Mouse (Mus musculus) monocyte, adult 5-6 weeks (primary cell): ENCODE measurements around the gene Galnt2. TPM values are rescaled to one million over a fixed set of nuclear protein-coding genes. Genes with fewer than 3 reads are reported as not detected.

Experiments used
- ATAC-seq: fragments of 153-309, 156-312 bp; replicated peaks from 2 replicates; pipeline ENCODE4 v1.8.0; 2017; ENCODE audit warnings: mild to moderate bottlenecking; ENCODE audit not compliant: low TSS enrichment, insufficient number of reproducible peaks, severe bottlenecking, poor library complexity, low FRiP score
- total RNA-seq: library from RNA; stranded (forward); fragments of 200-1000, 200-491, 200-594 nt; gene quantifications from 3 replicates; pipeline ENCODE4 v1.2.3, GENCODE M21; 2017

The Galnt2 gene
- total RNA-seq, 1 experiment from 2014 or later = 39.5 TPM

DNA sequence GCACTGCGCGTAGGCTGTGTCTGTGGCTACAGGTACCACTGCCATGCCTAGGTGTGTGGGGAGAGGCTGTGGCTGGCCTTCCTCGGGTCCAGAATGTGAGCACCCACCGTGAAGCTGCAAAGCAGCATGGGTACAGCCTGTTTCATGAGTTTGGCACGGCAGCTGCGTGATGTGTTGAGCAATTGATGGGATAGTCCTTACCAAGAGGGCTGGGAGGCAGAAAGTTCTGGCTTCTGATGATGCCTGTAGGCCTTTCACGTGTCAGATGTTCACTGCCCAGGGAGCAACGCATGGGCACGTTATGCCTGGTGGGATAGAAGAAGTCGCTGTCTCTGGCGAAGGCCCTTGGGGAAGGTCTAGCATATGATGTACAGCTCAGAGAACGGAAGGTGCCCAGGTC is 33.5 kb downstream of the Galnt2 start:
- no peak for ATAC-seq

DNA sequence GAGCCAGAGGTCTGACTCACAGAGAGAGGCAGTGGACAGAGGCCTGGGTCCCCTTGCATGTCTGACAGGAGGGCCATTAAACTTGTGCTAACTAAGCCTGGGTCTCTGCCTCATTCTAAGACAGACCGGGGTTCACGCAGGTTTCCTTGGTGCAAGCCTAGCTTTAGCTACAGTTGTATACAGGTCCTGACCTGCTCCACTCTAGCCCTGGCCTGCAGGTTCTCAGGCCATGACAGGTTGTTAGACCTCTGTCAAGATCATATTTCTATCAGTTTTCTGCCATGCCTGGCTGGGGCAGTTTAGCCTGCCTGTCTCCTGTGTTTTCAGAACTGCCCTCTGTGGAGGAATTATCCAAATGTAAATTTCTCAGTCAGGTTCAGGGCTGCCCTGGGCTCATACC is 33.9 kb downstream of the Galnt2 start:
- no peak for ATAC-seq

DNA sequence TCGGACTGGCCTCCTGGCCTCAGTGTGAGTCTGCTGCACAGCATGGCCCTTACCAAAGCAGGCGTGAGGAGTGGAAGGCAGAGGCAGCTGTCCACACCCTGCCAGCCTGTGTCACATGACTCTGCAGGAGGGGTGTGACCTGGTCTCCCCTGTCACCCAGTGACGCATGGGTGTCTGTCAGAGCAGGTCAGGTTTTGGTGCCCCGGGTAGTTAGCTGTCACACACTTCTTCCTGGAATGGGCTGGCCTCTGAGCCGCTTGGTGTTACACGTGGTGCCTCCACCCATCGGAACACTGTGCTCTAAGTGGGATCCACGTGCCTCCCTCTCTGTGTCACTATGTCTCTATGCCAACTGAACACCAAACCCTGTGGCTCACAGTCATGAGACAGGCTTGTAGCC is 34.6 kb downstream of the Galnt2 start:
- peak; percentile 82 for ATAC-seq

DNA sequence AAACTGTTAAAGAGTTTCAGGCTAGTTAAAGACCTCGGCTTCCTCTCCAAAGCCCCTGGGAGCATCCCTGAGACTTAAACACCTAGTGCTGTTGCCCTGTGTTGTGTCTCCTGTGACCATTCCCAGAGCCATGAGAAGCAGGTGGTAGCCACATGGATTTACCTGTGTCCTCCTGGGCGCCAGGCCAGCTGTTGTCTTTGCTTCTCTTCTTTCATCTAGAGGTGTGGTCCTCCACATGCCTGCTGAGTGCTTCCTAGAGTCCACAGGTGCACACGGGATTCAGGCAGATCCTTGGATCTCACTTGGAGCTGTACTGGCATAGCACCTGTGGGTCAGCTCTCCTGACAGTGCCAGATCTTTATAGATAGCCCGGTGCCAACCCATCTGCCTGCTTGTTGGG is 36.0 kb downstream of the Galnt2 start:
- ATAC-seq = no peak

DNA sequence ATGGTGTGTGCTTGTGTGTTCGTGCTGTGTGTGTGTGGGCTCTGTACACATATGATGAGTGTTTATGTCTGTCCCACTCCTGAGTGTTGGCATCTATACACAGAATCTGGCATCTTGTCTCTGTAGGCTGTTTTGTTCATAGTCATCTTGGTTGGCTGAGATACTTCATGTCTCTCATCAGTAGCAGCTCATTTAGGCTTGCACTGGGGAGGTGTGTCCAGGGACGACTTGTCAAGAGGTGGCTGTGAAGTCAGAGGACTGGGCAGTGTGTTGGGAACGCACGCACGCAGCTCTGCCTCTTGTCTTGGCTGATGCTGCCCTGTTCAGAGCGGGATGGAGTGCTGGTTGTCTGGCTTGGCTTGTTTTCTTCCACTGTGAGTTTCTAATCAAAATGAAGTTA is 39.3 kb downstream of the Galnt2 start:
- no peak for ATAC-seq

DNA sequence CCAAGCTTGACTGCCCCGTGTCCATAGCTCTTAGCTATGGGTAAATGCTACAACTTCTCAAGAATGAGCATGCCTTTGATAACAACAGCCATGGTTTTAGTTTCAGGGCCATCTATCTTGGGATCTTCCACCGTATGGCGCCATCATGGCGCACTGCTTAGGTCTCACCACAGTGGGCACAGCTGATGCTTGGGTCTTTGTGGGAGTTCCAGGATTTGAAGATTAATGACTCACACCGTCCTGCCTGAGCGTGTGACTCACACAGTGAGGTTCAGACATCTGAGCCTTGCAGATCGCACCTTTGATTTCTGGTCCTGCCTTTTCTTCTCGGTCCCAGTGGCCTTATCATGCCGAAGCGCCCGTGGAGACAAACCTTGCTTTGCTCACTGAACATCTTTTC is 39.7 kb downstream of the Galnt2 start:
- ATAC-seq = 0 out of 2 replicates have a peak, but pooled peaks have one; percentile 25

DNA sequence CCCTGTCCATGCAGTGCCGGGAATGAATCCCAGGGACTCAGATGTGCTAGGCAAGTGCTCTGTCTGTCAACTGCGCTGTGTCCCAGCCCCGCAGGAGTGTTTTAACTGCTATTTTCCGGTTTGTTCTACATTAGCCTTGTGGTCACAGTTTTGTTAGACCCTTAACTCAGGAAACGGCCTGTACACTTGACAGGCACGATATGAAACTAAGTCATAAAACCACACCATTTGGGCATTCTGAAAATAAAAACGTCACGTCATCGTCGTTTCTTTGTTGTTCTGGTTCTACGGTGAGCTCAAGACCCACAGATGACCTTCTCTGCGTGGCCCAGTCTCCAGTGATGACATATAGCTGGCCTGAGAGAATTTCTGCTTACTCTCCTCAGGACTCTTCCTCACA is 40.3 kb downstream of the Galnt2 start:
- ATAC-seq = peak; percentile 20; the same call in 1 of the 2 replicates

DNA sequence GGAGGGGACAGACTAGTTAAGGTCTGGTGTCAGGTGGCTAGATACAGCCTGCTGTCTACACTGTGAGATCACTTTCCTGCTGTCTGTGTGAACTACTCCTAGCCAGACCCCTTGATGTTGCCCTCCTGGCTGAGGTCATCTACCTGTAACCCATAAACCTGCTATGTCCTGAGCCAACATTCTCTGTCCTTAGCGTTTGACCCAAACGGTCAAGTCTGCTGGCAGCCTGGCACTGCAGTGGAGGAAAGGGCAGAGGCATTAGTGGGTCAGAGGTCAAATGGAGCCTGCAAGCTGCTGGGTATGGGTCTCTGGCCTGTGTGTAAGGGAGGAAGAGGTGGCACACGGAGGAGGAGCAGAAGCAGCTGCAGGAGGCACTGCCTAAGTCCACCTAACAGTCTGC is 41.6 kb downstream of the Galnt2 start:
- no peak for ATAC-seq

DNA sequence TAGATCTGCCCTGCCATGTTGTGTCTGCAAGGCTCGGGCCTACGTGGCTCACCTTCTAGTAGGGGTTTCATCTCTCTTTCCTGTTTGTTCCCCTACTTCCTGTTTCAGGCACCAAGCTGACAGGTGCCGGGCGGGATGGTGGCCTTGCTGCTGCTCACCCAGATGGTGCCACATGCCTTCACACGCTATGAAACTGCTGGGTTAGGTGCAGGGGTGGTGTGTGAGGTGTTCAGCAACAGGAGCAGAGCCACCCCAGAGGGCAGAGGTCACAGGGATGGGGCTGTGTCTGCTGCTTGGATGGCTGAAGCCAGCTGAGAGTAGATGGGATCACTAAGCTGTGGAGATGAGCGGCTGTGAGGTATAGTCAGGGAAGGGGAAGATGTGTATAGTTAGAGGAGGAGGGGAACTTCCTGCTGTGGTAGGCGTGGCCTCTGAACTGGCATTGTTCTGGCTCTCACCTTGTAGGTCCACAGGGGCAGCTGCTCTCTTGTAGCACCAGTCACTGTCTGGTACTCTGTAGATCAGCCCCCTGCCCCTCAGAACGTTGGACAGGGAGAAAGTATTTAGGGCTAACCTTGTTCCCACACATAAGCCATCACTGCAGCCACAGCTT is 42.5 kb downstream of the Galnt2 start:
- ATAC-seq = peak; percentile 30; the same call in 1 of the 2 replicates

DNA sequence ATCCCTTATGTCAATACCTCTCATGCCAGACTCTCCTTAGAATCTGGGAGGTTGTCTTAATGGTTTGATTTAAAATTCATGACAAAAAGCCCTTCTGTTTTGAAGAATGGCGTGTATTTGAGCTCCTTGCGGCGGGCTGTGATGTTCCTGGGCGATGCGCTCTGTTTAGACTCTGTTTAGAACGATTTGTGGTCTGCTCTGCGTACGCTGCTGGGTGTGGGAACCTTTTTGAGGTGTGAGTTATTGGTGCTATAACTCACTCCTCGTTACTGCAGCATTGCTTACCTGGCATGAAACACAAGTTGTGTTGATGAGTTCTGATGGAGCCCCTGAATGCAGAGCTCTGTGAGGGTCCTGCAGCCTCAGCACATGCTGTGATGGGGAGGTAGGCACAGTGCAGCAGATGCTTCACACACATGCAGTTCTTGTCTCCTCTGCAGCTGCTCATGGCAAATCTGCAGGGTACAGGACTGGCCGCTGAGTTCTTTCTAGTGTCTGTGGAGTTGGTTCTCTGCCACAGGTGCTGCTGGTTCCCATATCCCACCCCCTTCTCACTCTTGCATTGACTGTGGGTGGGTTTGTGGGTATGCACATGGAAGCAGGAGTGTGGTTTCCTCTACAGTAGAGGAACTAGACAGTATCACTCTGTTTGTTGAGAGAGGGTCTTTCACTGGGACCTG is 43.4 kb downstream of the Galnt2 start:
- ATAC-seq = no peak

DNA sequence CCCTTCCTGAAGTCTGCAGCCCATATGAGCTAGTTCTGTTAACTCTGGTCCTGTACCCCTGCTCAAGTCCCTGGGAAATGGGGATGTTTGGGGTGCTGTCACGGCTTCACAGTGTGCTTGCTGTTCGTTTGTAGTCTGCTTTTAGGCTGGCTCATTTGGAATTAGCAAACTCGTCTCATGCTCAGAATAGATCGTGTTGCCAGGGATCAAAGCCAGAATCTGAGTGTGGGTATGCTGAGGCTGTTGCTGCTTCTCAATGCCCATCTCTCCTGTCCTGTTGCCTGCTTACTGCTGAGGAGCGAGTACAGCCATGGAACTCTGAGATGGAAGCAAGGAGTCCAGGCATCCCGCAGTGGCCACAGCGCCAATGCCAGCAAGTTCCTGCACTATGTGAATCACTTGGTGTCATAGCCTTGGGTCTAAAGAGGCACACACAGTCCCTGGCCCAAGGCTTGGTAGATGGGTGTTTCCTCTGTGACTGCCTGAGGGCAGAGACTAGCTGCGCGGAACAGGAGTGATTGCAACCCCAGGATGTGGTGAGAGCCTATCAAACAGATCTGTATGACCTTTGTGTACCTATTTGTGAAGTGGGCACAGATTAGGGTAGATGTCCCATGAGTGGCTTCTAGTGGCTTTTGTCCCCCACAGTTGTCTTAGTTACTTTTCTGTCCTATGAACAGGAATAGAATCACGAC is 44.3 kb downstream of the Galnt2 start:
- ATAC-seq = peak; percentile 44

DNA sequence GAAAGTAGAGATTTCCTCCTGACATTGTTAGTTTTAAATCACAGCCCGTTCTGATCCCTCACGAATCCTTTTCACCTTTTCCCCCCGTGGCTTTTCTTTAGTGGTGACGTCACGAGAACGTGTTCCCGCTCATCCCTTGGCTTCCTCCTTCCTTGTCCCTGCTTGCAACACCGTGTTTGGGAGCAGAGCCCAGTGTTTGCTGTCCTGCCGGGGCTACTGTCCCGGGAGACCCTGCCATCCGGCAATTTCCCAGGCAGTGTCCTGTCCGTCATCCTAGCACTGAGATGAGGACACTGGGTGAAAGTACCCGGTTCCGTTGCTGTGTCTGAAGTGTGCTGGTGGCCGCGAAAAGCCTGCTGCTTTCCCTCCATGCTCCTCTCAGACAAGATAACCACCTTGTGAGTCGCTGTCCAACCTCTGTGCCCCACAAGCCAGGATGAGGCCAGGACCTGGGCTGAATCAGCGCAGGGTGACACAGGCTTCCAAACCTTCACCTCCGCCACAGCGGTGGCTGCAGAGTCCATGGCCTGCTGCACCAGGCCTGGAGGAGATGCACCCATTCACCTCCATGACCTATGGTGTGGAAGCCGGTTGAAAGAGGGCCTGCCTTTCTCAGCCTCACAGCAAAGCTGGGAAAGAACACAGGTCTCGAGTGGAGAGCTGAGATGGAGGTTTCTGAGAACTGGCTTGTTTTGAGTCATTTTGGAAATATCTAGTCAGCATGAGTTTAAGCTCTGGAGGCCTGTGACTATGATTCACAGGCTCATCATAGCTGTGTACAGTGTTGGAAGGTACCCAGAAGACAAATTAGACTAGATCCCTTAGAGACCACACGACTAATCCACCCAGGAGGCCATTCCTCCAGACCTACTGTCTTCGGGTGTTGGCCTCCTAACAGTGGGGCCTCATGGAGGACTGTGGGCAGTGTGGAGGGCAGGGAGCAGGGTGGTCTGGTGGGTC is 47.0 kb downstream of the Galnt2 start:
- ATAC-seq = no peak

DNA sequence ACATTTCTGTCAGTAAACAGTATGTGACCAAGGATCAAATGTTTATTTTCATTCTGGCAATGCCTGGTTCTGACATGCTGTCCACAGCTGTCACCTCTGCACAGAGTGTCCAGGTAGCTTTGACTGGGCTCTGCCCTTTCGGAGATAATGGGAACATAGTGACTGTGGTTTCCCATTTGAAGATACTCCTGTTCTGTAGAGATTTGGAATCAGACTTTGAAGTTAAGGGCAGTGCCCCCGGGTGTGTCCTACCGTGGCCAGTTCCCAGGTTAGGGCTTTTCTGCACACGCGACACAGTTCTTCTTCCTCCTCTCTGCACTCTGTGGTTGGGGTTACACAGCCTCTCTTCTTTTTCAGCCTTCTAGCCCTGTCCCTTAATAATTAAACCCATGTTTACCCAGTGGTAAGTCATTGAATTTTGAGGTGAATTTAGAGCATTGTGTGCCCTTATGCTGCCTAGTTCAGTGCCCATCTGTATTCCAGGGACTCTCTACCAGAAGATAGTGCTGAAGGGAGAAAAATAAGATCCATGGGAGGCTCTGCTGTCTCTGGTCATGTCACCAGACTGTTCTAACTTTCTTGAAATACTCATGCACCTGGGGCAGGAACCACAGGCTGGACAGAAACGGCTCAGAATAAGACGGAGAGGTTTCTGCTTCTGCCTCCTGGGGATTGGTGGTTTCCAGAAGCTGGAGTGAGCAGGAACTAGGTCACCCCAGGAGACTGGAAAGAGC is 47.9 kb downstream of the Galnt2 start:
- ATAC-seq = no peak

DNA sequence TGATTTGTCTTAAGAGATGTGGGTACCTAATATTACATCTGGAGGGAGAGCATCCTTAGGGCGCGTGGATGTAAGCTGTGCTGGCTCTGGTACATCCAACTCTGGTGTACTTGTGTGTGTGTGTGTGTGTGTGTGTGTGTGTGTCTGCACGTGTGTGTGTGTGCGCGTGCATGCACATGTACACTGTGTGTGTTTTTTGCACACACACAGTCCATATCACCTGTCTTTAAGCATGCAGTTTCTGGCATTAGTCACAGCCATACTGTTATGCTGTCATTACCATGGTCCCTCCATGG is 48.4 kb downstream of the Galnt2 start:
- ATAC-seq = no peak

DNA sequence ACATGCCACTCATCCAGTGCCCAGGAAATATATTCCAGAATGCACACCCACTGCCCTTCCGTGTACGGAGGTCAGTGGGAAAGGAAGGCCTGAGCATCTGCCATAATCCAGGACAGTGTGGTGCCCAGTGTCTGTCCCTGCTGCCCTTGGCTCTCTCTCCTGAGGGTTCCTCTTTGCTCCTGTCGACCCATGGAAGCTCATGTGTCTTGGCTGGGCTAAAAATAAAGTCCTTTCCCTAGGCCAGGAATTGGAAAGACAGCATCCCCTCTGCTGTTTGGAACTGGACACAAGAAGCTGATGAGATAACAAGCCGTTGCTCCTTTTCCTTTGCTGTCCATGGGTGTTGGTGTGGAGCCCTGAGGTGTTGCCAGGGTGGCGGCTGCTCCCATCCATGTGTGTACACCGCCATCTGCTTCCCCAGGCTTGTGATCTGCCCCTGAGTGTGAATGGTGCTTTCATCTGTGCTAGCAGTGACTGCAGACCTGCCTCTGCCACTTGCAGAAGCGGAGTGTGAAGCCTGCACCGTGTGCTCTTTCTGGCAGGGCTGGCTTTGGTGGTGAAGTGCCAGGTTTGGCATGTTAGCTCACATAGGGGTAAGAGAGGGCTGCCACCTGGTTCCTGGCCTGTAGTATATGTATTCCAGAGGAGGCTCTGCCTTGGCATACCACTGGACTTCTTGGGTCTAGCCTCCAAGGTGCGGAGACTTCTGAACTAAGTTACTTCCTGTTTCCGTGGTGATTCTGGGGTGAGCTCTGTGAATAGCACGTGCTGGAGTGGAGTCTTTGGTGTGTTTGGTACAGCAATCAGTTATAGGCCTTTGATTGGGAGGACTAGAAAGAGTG is 50.7 kb downstream of the Galnt2 start:
- peak; percentile 16; the same call in 1 of the 2 replicates for ATAC-seq

DNA sequence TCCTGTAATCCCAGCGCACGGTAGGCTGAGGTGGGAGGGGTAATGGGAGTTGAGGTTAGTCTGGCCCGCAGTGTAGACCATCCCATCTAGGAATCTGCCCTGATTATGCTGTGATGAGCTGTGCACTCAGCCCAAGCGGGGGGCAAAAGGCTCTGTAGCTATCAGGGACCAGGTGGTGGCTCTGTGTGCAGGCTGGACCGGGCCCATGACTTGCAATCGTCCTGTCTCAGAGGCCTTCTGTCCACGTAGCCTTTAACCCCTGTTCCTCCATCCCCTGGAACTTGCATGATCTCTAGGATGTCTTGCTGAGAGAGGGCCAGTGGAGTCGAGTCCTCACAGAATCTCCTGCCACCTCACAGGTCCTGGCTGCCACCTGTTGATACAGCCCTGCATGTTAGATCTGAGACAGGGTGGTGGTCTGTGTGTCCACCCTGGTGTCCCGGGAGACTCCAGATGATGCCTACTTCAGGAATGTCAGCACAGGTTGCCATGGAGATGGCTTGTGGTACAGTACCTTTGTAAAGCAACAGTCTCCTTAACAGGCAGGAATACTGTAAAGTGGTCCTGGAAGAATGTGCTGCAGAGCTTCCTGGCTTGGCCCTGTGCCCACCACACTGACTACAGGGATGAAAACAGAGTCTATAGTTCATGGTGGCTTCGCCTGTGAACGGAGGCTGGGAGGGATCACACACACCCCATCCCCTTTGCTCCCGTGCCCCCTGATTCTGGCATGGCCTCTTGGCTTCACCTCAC is 51.9 kb downstream of the Galnt2 start:
- ATAC-seq = no peak
